Mouse (Mus musculus) G1E-ER4 (cell line): ENCODE data around the gene Tbc1d17. TPM values are rescaled to one million over a fixed set of nuclear protein-coding genes. Genes with fewer than 3 reads are reported as not detected.

Source experiments
- GATA1 ChIP-seq: IDR thresholded peaks from one replicate; pipeline ENCODE4 v1.8.0; 2012; ENCODE audit warnings: low read length, inconsistent platforms
- polyA plus RNA-seq: library from polyadenylated mRNA; stranded (reverse); fragments of >175 nt; gene quantifications from 2 replicates; pipeline ENCODE4 v1.2.3, GENCODE M21; 2012

Tbc1d17 gene
- polyA plus RNA-seq, 1 experiment: 87.2 TPM

DNA sequence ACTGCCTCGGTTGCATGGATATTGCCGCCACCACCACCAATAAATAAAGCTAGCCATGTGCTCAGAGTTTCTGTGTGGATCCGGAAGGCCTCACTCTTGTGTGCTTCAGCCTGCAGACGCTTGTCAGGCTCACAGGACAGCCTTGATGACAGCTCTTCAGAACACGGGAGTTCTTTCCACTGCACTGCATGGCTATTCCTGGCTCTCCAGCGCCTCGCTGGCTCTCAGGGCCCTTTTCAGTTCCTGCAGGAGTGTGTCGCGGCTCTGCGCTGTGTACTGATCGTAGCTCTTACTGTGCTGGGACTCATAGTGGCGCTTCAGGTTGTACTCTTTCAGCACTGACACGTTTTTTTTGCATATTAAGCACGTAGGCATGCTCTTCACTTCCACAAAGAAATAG lies 29.0 kb upstream of the Tbc1d17 start:
- TF ChIP-seq GATA1: no peak

DNA sequence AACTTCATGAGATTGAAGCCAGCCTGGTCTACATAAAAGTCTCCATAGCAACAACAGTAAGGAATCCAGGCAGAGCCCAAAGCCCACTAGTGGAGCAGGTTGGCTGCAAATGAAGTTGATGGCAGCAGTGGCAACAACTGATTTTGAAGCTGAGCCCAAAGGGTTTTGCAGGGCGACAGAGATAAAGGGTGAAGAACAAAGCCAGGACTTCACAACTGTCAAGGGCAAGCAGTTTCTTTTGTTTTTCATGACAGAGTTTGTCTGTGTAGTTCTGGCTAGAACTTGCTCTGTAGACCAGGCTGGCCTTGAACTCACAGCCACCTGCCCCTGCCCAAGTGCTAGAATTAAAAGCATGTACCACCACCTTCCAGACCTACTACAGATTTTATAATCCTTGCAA lies 22.3 kb upstream of the Tbc1d17 start:
- TF ChIP-seq GATA1: no peak

DNA sequence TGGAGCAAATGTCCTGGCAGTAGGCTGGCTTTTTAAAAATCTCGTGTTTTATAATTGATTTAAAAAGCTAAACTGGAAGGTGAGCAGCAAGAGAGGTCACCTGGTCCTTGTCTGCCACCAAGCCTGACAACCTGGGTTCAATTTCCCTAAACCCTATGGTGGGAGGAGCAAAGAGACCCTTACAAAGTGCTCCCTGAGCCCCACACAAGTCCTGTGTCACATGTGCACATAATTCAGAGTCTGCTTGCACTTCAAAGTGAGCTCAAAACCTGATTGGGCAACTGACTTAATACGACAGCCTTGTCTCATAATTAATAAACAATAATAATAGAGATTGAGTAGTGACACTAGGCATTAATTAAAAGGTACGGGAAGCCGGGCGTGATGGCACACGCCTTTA lies 21.7 kb upstream of the Tbc1d17 start:
- no peak for TF ChIP-seq GATA1

DNA sequence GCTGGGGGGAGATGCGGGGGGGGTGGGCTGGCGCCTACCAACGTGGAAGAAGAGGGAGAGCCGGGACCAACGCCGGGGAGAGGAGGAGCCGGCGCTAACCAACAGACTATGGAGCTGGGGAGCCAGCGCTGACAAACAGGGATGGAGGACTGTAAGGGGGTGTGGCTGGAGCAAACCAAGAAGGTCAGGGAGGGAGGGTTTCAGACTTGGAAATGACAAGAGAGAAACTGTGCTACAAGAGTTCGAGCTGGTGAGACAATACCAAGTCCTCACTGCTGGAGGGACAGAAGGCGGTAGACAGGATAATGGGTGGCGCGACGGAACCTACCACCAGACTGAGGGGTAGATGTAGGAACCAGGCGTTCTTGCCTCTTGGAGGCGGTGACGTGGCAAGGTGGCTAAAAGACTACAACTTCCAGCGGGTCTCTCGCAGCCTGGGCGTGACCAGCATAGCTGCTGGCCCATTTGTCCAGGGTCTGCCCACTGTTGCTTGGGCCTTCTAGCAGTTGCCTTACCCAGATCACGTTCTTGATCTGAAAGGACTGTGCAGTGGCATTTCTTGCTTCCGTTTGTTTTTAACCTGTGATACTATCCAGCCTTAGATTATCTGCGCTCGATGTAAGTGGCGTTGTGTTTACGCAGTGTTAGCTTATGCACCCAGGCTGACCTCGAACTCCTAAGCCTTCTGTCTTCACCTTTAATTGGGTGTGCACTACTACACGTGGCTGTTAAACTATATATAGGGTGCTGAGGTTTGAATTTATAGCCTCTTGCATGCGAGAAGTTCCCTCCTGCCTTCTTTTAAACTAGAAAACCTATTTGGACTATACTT lies 21.0 kb upstream of the Tbc1d17 start, which contains the start of gene Ptov1:
Gene Ptov1 (minus strand): TSS at position 92 of the 832 bp plus-strand sequence.
- no peak for TF ChIP-seq GATA1

DNA sequence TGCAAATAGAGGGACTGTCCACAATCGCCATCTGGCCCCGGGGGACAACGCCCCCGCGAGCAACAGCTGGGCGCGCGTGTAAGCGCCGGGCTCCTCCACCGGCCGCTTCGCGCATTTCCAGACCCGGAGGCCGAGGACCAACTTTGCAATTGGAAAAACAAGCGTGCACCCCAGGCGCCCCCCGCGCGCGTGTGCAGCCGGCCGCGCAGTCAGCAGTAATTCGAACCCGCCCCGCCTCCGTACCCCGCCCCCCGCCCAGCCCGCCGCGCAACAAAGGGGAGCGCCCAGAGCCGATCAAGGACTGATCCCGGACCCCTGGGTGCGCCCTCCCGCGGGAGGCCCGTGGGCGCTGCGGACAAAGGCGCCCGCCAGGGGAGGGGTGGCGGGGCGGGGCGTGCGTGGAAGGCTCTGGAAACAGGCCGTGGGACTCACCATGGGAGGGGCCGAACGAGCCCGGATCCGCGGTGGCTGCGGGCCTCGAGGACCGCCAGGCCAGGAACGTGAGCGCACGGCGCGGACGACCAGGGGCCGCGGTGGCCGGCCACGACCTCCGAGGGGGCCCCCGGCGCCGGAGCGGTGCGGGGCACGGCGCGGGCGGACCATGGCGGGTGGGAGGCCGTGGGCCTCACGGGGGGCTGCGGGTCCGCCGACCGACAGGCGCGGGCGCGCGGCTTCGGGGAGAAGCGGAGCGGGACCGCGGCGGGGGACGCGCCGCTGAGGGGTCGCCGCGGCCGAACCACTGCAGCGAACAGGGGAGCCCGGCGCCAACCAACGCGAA lies 20.2 kb upstream of the Tbc1d17 start:
- TF ChIP-seq GATA1: no peak

DNA sequence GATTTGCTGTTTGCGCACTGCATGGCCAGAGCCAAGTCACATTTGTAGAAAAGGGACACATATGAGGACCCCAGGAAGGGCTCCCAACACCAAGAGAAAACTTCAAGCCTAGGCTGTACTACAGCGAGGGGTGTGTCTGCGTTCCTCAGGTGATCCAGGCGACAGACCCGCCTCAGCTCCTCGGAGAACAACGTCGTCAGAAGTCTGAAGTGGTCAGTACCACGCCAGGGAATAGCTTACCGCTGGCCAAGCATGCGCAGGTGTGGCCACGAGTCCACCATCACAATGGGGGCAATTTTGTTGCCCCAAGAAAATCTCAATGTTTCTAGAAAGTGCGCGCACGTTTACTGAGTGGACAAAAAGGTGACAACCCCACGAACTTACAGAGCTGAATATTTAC lies 19.6 kb upstream of the Tbc1d17 start:
- no peak for TF ChIP-seq GATA1

DNA sequence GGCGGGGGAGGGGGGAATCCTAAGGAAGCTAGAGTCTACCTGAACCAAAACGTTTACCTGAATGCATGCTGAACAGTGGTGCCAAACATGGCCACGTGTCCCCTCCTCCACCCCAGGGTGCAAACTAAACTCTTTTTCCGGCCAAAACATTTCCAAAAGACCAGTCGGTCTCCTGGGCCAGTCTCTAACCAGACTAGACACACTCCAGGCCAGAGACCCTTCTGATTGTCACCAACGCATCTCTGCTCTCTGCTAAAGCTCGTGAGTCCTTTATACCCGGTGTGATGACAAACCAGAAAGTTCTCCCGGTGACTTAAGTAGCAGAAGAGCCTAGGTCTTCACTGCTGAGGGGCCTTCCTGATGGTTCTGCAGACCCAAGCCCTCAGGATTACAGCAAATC lies 18.9 kb upstream of the Tbc1d17 start:
- no peak for TF ChIP-seq GATA1

DNA sequence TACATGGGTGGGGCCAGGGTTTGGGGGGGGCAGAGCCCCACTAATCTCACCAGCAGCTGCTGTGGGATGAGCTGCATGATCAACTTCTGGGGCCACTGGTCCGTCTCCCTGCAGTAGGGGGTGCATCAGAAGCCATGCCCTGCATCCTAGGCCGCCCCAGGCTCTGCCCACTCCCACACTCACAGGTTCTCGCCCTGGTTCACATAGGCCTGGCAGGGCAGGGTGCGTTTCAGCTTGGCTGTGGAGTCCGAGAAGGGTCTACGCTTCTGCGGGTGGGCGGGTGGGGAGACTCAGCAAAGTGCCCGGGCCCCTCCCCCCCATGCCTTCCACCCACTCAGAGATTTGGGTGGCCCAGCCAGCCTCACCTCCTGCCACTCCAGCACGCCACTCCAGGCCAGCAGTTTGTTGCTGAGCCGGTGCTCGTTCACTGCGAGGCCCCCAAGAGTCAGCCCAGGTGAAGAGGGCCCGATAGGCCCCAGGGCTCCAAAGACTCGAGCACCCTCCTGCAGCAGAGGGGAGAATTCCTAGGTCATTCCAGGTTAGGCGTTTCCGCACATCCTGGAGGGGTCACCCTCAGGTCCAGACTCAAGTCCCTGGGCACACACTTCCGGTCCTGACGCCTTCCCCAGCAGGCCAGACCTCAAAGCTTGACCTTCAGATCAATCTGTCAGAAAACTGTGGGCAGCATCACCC lies 18.3 kb upstream of the Tbc1d17 start:
- no peak for TF ChIP-seq GATA1

DNA sequence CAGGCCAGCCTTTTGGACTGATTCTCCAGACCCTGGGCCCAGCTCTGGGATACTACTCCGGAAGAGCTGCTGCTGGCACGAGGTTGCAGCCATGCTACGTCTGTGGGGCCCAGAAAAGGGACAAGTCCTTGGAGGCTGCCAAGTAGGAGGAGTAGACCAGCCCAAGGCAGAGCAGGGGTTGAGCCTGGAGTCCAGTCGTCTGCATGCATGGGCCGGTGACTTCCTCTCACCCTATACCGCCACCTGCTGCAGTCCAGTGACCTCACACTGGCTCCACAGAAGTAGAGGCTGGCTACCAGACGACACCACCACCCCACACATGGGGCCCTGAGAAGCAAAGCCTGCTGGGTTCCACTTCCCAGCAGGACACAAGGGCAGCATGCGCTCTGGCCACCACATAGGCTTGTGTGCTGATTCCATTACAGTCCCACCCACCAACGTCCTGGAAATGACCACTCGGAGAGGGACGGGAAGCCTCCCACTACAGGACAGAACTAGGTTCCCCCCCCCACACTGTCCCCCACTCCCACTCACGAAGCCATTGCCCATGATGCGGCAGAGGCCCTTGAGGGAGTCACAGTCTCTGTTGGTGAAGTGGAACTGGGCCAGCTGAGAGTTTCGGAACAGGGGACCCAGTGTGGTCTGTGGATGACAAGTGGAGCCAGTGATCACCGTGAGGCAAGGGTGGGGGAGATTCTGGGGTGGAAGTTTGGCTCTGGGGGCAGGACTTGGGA lies 17.6 kb upstream of the Tbc1d17 start:
- TF ChIP-seq GATA1: no peak

DNA sequence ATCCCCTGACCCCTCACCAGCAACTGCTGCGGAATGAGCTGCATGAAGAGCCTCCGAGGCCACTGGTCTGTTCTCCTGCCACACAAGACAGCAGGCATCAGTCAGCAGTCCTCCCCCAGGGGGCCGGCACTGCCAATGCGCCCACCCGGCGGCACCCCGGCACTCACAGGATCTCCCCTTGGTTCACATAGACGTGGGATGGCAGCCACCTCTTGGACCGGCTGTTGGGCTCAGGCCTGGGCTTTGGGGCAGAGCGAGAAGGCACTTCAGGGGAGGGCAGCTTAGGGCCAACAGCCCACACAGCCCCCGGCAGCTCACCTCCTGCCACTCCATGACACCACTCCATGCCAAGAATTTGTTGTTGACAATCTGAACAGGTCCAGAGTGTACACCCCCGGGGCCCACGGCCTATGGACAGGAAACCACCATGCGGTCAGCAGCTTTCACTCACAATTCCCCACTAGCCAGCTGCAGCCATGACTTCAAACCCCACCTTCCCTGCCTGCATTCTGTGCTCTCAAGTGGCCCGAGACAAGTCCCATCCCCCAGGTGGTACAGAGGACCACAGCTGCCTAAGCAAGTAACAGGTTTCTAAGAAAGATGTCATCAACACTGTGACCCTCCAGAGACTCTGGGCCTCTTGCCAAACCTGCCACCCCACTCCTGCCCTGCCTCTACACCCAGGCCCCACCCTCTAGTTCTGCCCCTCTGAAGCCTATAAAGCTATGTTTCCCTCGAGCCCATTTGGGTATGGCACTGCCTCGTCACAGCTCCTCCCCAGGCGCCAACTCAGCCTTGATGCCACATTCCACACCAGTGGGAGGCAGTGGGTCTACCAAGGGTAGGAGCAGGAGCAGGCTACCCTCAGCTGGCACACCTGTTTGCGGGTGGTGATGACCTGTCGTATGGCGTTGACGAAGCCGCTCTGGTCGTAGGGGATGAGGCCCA lies 16.0 kb upstream of the Tbc1d17 start:
- no peak for TF ChIP-seq GATA1

DNA sequence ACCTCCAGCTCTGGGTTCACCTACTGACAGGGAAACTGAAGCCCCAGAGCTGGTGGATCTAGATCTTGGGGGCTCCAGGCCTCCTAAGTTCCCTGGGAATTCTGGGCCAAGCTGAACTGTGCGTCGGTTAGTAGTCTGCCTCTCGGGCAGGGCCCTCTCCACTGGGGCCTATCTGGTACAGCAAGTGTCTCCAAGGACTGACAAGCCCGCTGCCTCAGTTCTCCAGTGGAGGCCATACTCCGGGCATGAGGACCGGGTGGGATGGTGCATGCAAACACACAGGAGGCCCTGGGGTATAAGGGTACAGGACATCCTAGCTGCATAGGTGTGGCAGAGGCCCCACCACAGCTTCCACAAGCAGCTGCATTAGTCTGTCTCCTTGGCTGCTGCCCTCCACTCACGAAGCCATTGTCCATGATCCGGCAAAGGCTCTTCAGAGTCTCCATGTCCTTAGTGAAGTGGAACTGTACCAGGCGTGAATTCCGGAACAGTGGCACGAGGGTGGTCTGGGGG lies 15.2 kb upstream of the Tbc1d17 start:
- TF ChIP-seq GATA1: no peak

DNA sequence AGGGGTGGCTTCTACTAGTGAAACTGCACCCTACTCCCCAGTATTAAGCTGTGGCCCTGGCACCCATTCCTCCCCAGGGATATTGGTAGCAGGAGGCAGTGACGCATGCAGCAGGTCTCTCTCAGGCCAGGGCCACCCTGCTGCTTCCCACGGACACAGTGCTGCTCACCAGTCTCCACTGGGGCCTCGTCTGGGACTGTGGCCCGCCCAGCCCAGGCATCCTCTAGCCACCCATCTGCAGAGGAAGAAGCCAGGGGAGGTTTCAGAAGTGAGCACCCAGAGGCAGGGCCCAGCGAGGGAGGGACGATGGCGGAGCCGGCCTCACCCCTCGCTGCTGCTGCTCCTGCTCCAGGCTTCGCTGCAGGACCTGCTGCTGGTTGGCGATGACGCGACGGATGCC lies 14.3 kb upstream of the Tbc1d17 start:
- no peak for TF ChIP-seq GATA1

DNA sequence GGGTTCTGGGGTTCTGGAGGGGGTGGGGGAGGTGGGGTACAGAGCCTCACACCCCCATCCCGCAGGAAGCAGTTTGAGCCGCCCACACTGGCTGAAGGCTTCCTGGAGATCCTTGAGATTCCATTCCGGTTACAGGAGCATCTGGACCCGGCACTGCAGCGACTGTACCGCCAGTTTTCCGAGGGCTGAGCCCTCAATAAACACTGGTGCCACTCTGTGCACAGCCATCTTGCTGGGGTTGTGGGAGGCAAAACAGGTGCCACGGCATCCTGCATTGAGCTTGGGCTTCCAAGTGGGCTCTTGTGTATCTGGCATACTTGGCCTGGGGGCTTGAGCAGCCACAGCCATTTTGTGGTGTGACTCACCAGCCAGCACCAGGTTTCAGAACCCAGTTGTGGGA lies 13.6 kb upstream of the Tbc1d17 start:
- no peak for TF ChIP-seq GATA1

DNA sequence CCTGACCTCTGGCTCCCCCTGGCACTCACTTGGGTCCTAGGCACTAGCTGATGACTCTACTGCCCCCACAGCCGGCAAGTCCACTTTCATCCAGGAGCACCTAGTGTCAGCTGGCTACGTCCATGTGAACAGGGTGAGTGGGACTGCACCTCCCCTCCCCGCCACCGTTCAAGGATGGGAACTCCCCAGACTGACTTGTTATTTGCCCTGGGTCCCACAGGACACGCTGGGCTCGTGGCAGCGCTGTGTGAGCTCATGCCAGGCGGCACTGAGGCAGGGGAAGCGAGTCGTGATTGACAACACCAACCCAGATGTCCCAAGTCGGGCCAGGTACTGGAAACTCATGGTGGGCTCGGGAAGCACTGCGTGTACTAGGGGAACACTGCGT lies 12.5 kb upstream of the Tbc1d17 start:
- TF ChIP-seq GATA1: no peak
